Mouse (Mus musculus): Measurements from ENCODE around the gene Nudt8.
"Not testable (repeated sequence)": the region's sequence is repeated elsewhere in the genome, so short reads cannot be mapped to it uniquely, and the experiment has no call there.

DNA sequence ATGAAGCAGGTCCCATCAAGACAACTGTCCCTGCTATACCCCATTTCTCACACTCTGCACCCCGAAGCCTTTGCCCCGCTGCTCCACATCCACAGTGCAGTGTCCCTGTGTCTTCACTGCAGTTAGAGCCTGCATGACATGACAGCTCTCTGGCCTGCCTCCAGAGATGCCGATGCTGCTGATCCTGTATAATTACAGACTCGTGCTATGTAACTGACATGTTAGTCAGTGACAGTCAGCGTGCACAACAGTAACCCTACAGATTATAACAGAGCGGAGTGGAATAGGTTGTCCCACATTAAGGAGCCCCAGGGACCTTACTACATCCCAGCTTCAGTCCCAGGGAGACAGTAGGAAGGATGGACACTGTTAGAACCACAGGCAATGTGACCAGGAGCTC is 25.8 kb upstream of the Nudt8 start:
- not testable (repeated sequence) for TF ChIP-seq CTCF (IDR thresholded peaks at IDR 0.05; ENCODE audit: borderline replicate concordance, insufficient read depth, low read length); POLR2A (IDR thresholded peaks at IDR 0.05; ENCODE audit: low read depth, low read length)
